In genomic region chr19:5341360-5341759, GRCm38 (mm10) we compare ENCODE assay signal across 25 mouse cellular contexts. TPM values are rescaled to one million over a fixed set of nuclear protein-coding genes. Genes with fewer than 3 reads are reported as not detected.
"Had no signal": no experiment of that assay in that cellular context is flagged by ENCODE, and none has a peak within 500 bp of the region (broad histone marks: within the 10 kb centered on the region; RNA-seq: fewer than 3 reads in every experiment).

No protein-coding gene starts in this region.

- H3K27ac ChIP-seq: limb, embryonic 15.5 days; liver, embryonic 12.5 days; midbrain, embryonic 12.5 days; neural tube, embryonic 15.5 days had no signal

- H3K36me3 ChIP-seq: limb, embryonic 15.5 days; liver, embryonic 12.5 days; midbrain, embryonic 12.5 days; neural tube, embryonic 15.5 days had no signal

- H3K4me2 ChIP-seq: limb, embryonic 15.5 days; liver, embryonic 12.5 days; lung, embryonic 14.5 days; midbrain, embryonic 12.5 days; neural tube, embryonic 15.5 days had no signal

- DNase-seq: kidney, adult 8-10 months; kidney, postnatal 10 days; layer of hippocampus, adult 9-11 months; layer of hippocampus, postnatal 36 days; lung, embryonic 14.5 days; lung, postnatal 10 days; right cerebral cortex, adult 18-20 months; right cerebral cortex, postnatal 25 days; thymus, adult 18-20 months; thymus, postnatal 25 days had no signal

- H3K4me1 ChIP-seq: limb, embryonic 15.5 days; liver, embryonic 12.5 days; midbrain, embryonic 12.5 days; neural tube, embryonic 15.5 days had no signal

- H3K9me3 ChIP-seq: limb, embryonic 15.5 days; liver, embryonic 12.5 days; midbrain, embryonic 12.5 days; neural tube, embryonic 15.5 days had no signal

- H3K27me3 ChIP-seq: limb, embryonic 15.5 days; midbrain, embryonic 12.5 days; neural tube, embryonic 15.5 days had no signal

- H3K9ac ChIP-seq: limb, embryonic 15.5 days; liver, embryonic 12.5 days; lung, embryonic 14.5 days; midbrain, embryonic 12.5 days; neural tube, embryonic 15.5 days had no signal

- H3K4me3 ChIP-seq: limb, embryonic 15.5 days; liver, embryonic 12.5 days; midbrain, embryonic 12.5 days; myocyte; neural tube, embryonic 15.5 days had no signal

- ATAC-seq: liver, embryonic 12.5 days had no signal

RNA-seq across cellular contexts. Expression of gene Catsper1, which starts 5.8 kb away (rescaled TPM):
- total RNA-seq: layer of hippocampus, adult 18-20 months; layer of hippocampus, postnatal 36 days; left cerebral cortex, adult 8-10 months; left cerebral cortex, postnatal 25 days; megakaryocyte-erythroid progenitor cell, adult 5-6 weeks had no signal
- polyA plus RNA-seq: limb, embryonic 11.5 days; limb, embryonic 15.5 days; liver, embryonic 12.5 days; liver, embryonic 16.5 days; lung, embryonic 14.5 days; midbrain, embryonic 12.5 days; myocyte; neural tube, embryonic 11.5 days; neural tube, embryonic 15.5 days; small intestine, adult 2 months; stomach, embryonic 16.5 days; urinary bladder, adult 2 months had no signal

RNA-seq across cellular contexts. Expression of gene Cst6, which starts 8.0 kb away (rescaled TPM):
- total RNA-seq: megakaryocyte-erythroid progenitor cell, adult 5-6 weeks had no signal
- polyA plus RNA-seq: liver, embryonic 12.5 days; lung, embryonic 14.5 days had no signal

RNA-seq across cellular contexts. Expression of gene Gal3st3, which starts 43.2 kb away (rescaled TPM):
- total RNA-seq: megakaryocyte-erythroid progenitor cell, adult 5-6 weeks had no signal
- polyA plus RNA-seq: small intestine, adult 2 months had no signal
